Mouse (Mus musculus) G1E (cell line): ENCODE data around the gene Spink4. TPM values are rescaled to one million over a fixed set of nuclear protein-coding genes. Genes with fewer than 3 reads are reported as not detected.

ENCODE experiments used
- ATAC-seq: 2 replicates; pipeline ENCODE4 v1.8.0; 2016; ENCODE audit warnings: mild to moderate bottlenecking; ENCODE audit not compliant: insufficient number of reproducible peaks, poor library complexity, low FRiP score, severe bottlenecking; ENCODE audit errors: extremely low read depth
- DNase-seq: peaks from one replicate; pipeline ENCODE4 v3.0.0; 2012; ENCODE audit warnings: low spot score
- H3K27me3 ChIP-seq: 2 replicates; pipeline ENCODE4 v1.6.1; 2012; ENCODE audit warnings: mild to moderate bottlenecking, low read length, inconsistent platforms; ENCODE audit not compliant: insufficient read depth
- H3K36me3 ChIP-seq: replicated peaks from 2 replicates; pipeline ENCODE3; 2012; ENCODE audit warnings: mild to moderate bottlenecking, inconsistent platforms
- H3K4me1 ChIP-seq: 2 replicates; pipeline ENCODE4 v1.6.1; 2012; ENCODE audit warnings: low read depth, low read length, inconsistent platforms, mixed read lengths; ENCODE audit not compliant: insufficient read depth
- H3K4me3 ChIP-seq: 2 replicates; pipeline ENCODE4 v1.5.1; 2012; ENCODE audit warnings: low read depth, mild to moderate bottlenecking, inconsistent platforms, low read length, moderate library complexity, mixed read lengths
- H3K9me3 ChIP-seq: replicated peaks from 2 replicates; pipeline ENCODE4 v1.6.1; 2012; ENCODE audit warnings: inconsistent platforms
- CTCF ChIP-seq: IDR thresholded peaks from 2 replicates; pipeline ENCODE4 v1.5.1; 2012; ENCODE audit warnings: low read depth, low read length, inconsistent platforms, mixed read lengths
- GATA1 ChIP-seq: IDR thresholded peaks from 2 replicates; pipeline ENCODE4 v1.6.1; 2012; ENCODE audit warnings: borderline replicate concordance, low read length, inconsistent platforms, mixed read lengths
- GATA2 ChIP-seq: IDR thresholded peaks from 2 replicates; pipeline ENCODE4 v1.6.1; 2012; ENCODE audit warnings: low read depth, low read length, inconsistent platforms, borderline replicate concordance
- POLR2AphosphoS5 ChIP-seq: IDR thresholded peaks from 2 replicates; pipeline ENCODE4 v1.6.1; 2012; ENCODE audit warnings: low read depth, low read length, inconsistent platforms; ENCODE audit not compliant: insufficient replicate concordance
- TAL1 ChIP-seq: conservative IDR thresholded peaks from 2 replicates; pipeline ENCODE4 v1.6.1; 2012; ENCODE audit warnings: low read depth, low read length, inconsistent platforms, mixed read lengths
- polyA plus RNA-seq: library from polyadenylated mRNA; stranded (reverse); fragments of >175 nt; gene quantifications from 2 replicates; pipeline ENCODE4 v1.2.3, GENCODE M21; 2012
- total RNA-seq, 2 experiments: library from RNA; stranded (forward) in 1 of 2; stranded (reverse) in 1 of 2; fragments of 200-1000 nt in 1 of 2; fragments of >200 nt in 1 of 2; fragmentation: Nextera tagmentation in 1 of 2; gene quantifications; 2 replicates each; pipeline ENCODE4 v1.2.3; 2014 to 2017

The Spink4 gene
- total and polyA plus RNA-seq, 3 experiments, result not detected

- DNase-seq, result no peak
- H3K9me3 ChIP-seq, result no peaks in the 10 kb centered on the region
- peaks cover 46% of the 10 kb centered on the region for H3K27me3 ChIP-seq
- no peaks in the 10 kb centered on the region for H3K36me3 ChIP-seq
- H3K4me1 ChIP-seq, result 0 out of 2 replicates have a peak, but pooled peaks cover 3% of the 10 kb centered on the region
- no peak for ATAC-seq
- TF ChIP-seq GATA2 (no peak), CTCF (no peak), GATA1 (no peak), TAL1 (no peak), POLR2AphosphoS5 (no peak)
- H3K4me3 ChIP-seq, result no peak overlapping the region
Measured at GRCm38 (mm10) chr4:40888839-40889238, 31.0 kb upstream of the Spink4 start.

GRCm38 (mm10) chr4:40889252-40889651, 30.6 kb upstream of the Spink4 start:
- H3K4me1 ChIP-seq, result 0 out of 2 replicates have a peak, but pooled peaks cover 3% of the 10 kb centered on the region
- no peak for DNase-seq
- H3K9me3 ChIP-seq, result no peaks in the 10 kb centered on the region
- peaks cover 43% of the 10 kb centered on the region for H3K27me3 ChIP-seq
- no peak for ATAC-seq
- H3K4me3 ChIP-seq, result no peak overlapping the region
- no peaks in the 10 kb centered on the region for H3K36me3 ChIP-seq
- TF ChIP-seq TAL1, result no peak
- TF ChIP-seq GATA2, result no peak
- no peak for TF ChIP-seq CTCF
- no peak for TF ChIP-seq GATA1
- no peak for TF ChIP-seq POLR2AphosphoS5

- DNase-seq (no peak), ATAC-seq (no peak)
- H3K27me3 ChIP-seq, result peaks cover 42% of the 10 kb centered on the region
- H3K9me3 ChIP-seq, result no peaks in the 10 kb centered on the region
- H3K36me3 ChIP-seq, result no peaks in the 10 kb centered on the region
- H3K4me1 ChIP-seq, result 0 out of 2 replicates have a peak, but pooled peaks cover 3% of the 10 kb centered on the region
- TF ChIP-seq CTCF, result no peak
- TF ChIP-seq GATA1, result no peak
- no peak for TF ChIP-seq POLR2AphosphoS5
- no peak for TF ChIP-seq TAL1
- no peak for TF ChIP-seq GATA2
- H3K4me3 ChIP-seq, result no peak overlapping the region
Measured at GRCm38 (mm10) chr4:40889983-40890382, 29.9 kb upstream of the Spink4 start.

- Histone ChIP-seq H3K4me1 (0 out of 2 replicates have a peak, but pooled peaks cover 3% of the 10 kb centered on the region), H3K36me3 (no peaks in the 10 kb centered on the region), H3K27me3 (peaks cover 40% of the 10 kb centered on the region), H3K9me3 (peaks cover 3% of the 10 kb centered on the region; the same call in 1 of the 2 replicates), H3K4me3 (no peak overlapping the region)
- DNase-seq (no peak), ATAC-seq (no peak)
- TF ChIP-seq CTCF (no peak), GATA1 (no peak), POLR2AphosphoS5 (no peak), TAL1 (no peak), GATA2 (no peak)
Measured at GRCm38 (mm10) chr4:40891206-40891605, 28.6 kb upstream of the Spink4 start.

- no peaks in the 10 kb centered on the region for H3K36me3 ChIP-seq
- TF ChIP-seq TAL1 (no peak), GATA2 (no peak)
- H3K9me3 ChIP-seq, result peaks cover 3% of the 10 kb centered on the region; the same call in 1 of the 2 replicates
- DNase-seq (no peak), ATAC-seq (no peak)
- H3K4me1 ChIP-seq, result no peaks in the 10 kb centered on the region
- H3K27me3 ChIP-seq, result peaks cover 22% of the 10 kb centered on the region
- H3K4me3 ChIP-seq, result no peak overlapping the region
Measured at GRCm38 (mm10) chr4:40895118-40895517, 24.7 kb upstream of the Spink4 start.

GRCm38 (mm10) chr4:40895646-40896045, 24.2 kb upstream of the Spink4 start:
- H3K27me3 ChIP-seq, result peaks cover 19% of the 10 kb centered on the region
- no peaks in the 10 kb centered on the region for H3K36me3 ChIP-seq
- H3K9me3 ChIP-seq, result peaks cover 7% of the 10 kb centered on the region; the same call in 1 of the 2 replicates
- DNase-seq (no peak), ATAC-seq (no peak)
- no peak overlapping the region for H3K4me3 ChIP-seq
- H3K4me1 ChIP-seq, result peaks cover 5% of the 10 kb centered on the region; the same call in 1 of the 2 replicates
- no peak for TF ChIP-seq GATA1
- no peak for TF ChIP-seq CTCF
- TF ChIP-seq TAL1, result no peak
- TF ChIP-seq POLR2AphosphoS5, result no peak
- no peak for TF ChIP-seq GATA2
